In genomic region chr10:56795396-56795795, GRCm38 (mm10) we compare ENCODE assay signal across 11 mouse cellular contexts.
DNase-seq lines count a peak whose midpoint lies in the region; ATAC-seq lines count a peak whose summit lies in the region.
"Had no signal": no experiment of that assay in that cellular context is flagged by ENCODE, and none has a peak within 500 bp of the region (broad histone marks: within the 10 kb centered on the region; RNA-seq: fewer than 3 reads in every experiment).

No protein-coding gene starts in this region.

- peak; percentile 21 for DNase-seq in forebrain, embryonic 10.5 days (ENCODE audit: extremely low spot score, low spot score)
- peak; percentile 20 to 21 for DNase-seq in right cerebral cortex, postnatal 10 days (ENCODE audit: low spot score in 2 of 2)
- no peak for DNase-seq in right cerebral cortex, adult 2 months (ENCODE audit: low spot score in 2 of 2)
- DNase-seq in mesoderm, embryonic 11.5 days (ENCODE audit: low read depth, low spot score) = peak; percentile 54
- DNase-seq in thymus, postnatal 4 days = no peak
- DNase-seq in kidney, adult 18-20 months = no peak
- no peak for DNase-seq in lung, postnatal 4 days

- H3K36me3 ChIP-seq in forebrain, embryonic 10.5 days (replicated peaks) = no peaks in the 10 kb centered on the region
- no peaks in the 10 kb centered on the region for H3K36me3 ChIP-seq in forebrain, embryonic 13.5 days (ENCODE audit: poor library complexity, severe bottlenecking)
- H3K36me3 ChIP-seq: G1E had no signal

- H3K4me2 ChIP-seq in forebrain, embryonic 13.5 days = no peak overlapping the region

- H3K27me3 ChIP-seq in forebrain, embryonic 10.5 days (ENCODE audit: poor library complexity, severe bottlenecking) = no peaks in the 10 kb centered on the region
- H3K27me3 ChIP-seq in forebrain, embryonic 13.5 days = no peaks in the 10 kb centered on the region

- 31% methylated on average over 3 of the region's 3 CpGs for WGBS in forebrain, embryonic 10.5 days
- WGBS in forebrain, embryonic 13.5 days = 17% methylated on average over 3 of the region's 3 CpGs

- H3K9ac ChIP-seq in forebrain, embryonic 13.5 days = no peak overlapping the region

- ATAC-seq in forebrain, embryonic 13.5 days = no peak; the same call in 1 of the 2 replicates
- ATAC-seq: intestine, embryonic 16.5 days had no signal

- peaks cover 18% of the 10 kb centered on the region for H3K4me1 ChIP-seq in forebrain, embryonic 10.5 days
- H3K4me1 ChIP-seq in forebrain, embryonic 13.5 days = no peaks in the 10 kb centered on the region

- H3K4me3 ChIP-seq in forebrain, embryonic 10.5 days = no peak overlapping the region
- no peak overlapping the region for H3K4me3 ChIP-seq in forebrain, embryonic 13.5 days

- H3K9me3 ChIP-seq in forebrain, embryonic 10.5 days = no peaks in the 10 kb centered on the region
- H3K9me3 ChIP-seq in forebrain, embryonic 13.5 days (replicated peaks) = no peaks in the 10 kb centered on the region
- H3K9me3 ChIP-seq: G1E had no signal

- 0 out of 2 replicates have a peak overlapping the region, but pooled peaks have one; percentile 25 for H3K27ac ChIP-seq in forebrain, embryonic 10.5 days
- H3K27ac ChIP-seq in forebrain, embryonic 13.5 days = no peak overlapping the region
- H3K27ac ChIP-seq: stomach, postnatal 0 days had no signal

Comparison
In these comparisons a context has a peak if more than half of its experiments do, and no peak if none do; other contexts are left out.
1. DNase-seq: peak in forebrain, embryonic 10.5 days (single experiment), right cerebral cortex, postnatal 10 days (2 of 2) and mesoderm, embryonic 11.5 days (single experiment); none in right cerebral cortex, adult 2 months (0 of 2), thymus, postnatal 4 days (single experiment), kidney, adult 18-20 months (single experiment) and lung, postnatal 4 days (0 of 2).